Mouse (Mus musculus): Measurements from ENCODE around the gene Sin3b. TPM values are rescaled to one million over a fixed set of nuclear protein-coding genes. Genes with fewer than 3 reads are reported as not detected.

Sin3b gene
- polyA plus RNA-seq, 1 experiment from 2014 or later, result 191 TPM

DNA sequence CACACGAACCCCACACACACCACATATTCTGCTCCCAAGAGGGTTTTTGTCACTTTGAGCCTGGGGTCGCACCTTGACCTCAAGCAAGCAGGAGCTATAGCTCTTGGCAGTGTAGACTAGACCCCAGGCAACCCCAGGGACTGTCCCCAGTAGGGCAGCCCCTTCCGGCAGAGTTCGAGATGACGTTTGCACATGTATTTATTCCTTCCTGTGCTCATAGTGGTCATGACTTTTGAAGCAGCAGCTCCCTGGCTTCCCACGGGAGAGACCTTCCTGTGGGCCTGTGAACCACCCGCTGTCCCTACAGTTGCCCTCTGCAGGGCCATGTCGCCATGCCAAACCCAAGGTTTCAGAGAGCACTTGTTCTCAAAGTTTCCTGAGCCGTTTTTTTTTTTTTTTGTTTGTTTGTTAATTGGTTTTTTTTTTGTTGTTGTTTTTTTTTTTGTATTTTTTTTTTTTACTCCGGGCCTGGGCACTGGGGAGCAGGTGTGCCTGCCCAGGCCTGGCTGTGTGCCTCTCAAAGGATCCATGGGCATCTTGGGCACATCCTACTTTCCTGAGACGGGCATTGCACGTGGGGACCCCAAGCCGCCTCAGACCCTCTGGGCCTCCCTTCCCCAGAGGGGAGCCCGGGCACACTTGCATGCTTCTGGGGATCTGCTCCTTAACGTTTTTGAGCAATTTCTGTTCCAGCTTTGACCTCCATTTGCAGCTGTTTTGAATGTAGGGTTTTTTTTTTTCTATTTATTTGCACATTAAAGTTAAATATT lies 34.5 kb downstream of the Sin3b start:
- Histone ChIP-seq H3K9ac (ENCODE audit: low read length) (no peak overlapping the region), H3K27me3 (replicated peaks; ENCODE audit: control insufficient read depth, insufficient read depth, low read length) (no peaks in the 10 kb centered on the region), H3K4me1 (replicated peaks; ENCODE audit: control insufficient read depth, insufficient read depth, low read length) (no peaks in the 10 kb centered on the region), H3K36me3 (ENCODE audit: control insufficient read depth, insufficient read depth, low read length) (peaks cover 60% of the 10 kb centered on the region), H3K27ac (ENCODE audit: low read depth) (no peak overlapping the region), H3K4me2 (ENCODE audit: low read length) (no peak overlapping the region), H3K4me3 (ENCODE audit: low read depth, low read length) (no peak overlapping the region), H3K9me3 (ENCODE audit: control insufficient read depth, low read length) (no peaks in the 10 kb centered on the region)
- ATAC-seq (replicated peaks; ENCODE audit: low FRiP score, low TSS enrichment, low read depth) (no peak), DNase-seq (ENCODE audit: low spot score) (peak; percentile 49)
- WGBS, result 86% methylated on average over 15 of the region's 15 CpGs

DNA sequence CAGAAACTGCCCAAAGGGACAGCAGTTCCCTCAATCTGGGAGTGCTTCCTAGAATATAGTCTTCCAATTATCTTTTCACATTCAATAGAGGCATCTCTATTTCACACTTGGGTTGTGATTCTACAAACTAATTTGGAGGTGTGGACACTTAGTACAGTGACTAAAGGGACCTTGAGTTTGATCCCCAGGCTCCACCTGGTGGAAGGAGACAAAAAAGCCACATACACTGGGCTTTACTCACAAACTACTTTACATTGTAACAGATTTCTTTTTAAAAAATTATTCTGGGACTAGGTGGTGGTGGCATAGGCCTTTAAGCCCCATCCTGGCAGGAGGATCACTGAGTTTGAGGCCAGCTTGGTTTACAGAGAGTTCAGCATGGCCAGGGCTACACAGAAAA lies 35.2 kb downstream of the Sin3b start:
- DNase-seq (ENCODE audit: low spot score) (no peak), ATAC-seq (replicated peaks; ENCODE audit: low FRiP score, low TSS enrichment, low read depth) (no peak)
- H3K4me1 ChIP-seq (replicated peaks; ENCODE audit: control insufficient read depth, insufficient read depth, low read length), result no peaks in the 10 kb centered on the region
- no peak overlapping the region for H3K4me3 ChIP-seq (ENCODE audit: low read depth, low read length)
- no peaks in the 10 kb centered on the region for H3K27me3 ChIP-seq (replicated peaks; ENCODE audit: control insufficient read depth, insufficient read depth, low read length)
- H3K4me2 ChIP-seq (ENCODE audit: low read length), result no peak overlapping the region
- no peak overlapping the region for H3K27ac ChIP-seq (ENCODE audit: low read depth)
- no peak overlapping the region for H3K9ac ChIP-seq (ENCODE audit: low read length)
- H3K9me3 ChIP-seq (ENCODE audit: control insufficient read depth, low read length), result no peaks in the 10 kb centered on the region
- peaks cover 54% of the 10 kb centered on the region for H3K36me3 ChIP-seq (ENCODE audit: control insufficient read depth, insufficient read depth, low read length)

DNA sequence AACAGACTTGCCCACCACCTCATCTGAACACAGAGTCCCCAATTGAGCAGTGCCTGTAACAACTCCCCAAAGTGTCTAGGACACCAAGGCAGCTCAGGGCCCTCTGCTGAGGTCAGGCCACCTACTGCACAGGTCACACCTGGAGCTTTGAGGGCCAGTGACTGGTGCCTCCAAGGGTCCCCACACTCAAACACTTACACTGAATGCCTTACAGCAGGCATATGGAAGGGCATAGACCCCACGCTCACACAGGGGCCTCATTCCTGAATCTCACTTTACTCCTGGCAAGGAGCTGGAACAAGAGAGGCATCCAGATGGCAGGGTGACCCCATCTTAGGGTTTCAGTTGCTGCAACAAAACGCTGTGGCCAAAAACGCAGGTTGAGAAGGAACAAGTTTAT lies 37.1 kb downstream of the Sin3b start:
- Histone ChIP-seq H3K27me3 (replicated peaks; ENCODE audit: control insufficient read depth, insufficient read depth, low read length) (no peaks in the 10 kb centered on the region), H3K4me3 (ENCODE audit: low read depth, low read length) (no peak overlapping the region), H3K9ac (ENCODE audit: low read length) (no peak overlapping the region), H3K4me2 (ENCODE audit: low read length) (no peak overlapping the region), H3K4me1 (replicated peaks; ENCODE audit: control insufficient read depth, insufficient read depth, low read length) (no peaks in the 10 kb centered on the region), H3K27ac (ENCODE audit: low read depth) (no peak overlapping the region), H3K36me3 (ENCODE audit: control insufficient read depth, insufficient read depth, low read length) (peaks cover 38% of the 10 kb centered on the region), H3K9me3 (ENCODE audit: control insufficient read depth, low read length) (no peaks in the 10 kb centered on the region)
- 87% methylated on average over 3 of the region's 3 CpGs for WGBS
- DNase-seq (ENCODE audit: low spot score) (peak; percentile 43), ATAC-seq (replicated peaks; ENCODE audit: low FRiP score, low TSS enrichment, low read depth) (no peak)

DNA sequence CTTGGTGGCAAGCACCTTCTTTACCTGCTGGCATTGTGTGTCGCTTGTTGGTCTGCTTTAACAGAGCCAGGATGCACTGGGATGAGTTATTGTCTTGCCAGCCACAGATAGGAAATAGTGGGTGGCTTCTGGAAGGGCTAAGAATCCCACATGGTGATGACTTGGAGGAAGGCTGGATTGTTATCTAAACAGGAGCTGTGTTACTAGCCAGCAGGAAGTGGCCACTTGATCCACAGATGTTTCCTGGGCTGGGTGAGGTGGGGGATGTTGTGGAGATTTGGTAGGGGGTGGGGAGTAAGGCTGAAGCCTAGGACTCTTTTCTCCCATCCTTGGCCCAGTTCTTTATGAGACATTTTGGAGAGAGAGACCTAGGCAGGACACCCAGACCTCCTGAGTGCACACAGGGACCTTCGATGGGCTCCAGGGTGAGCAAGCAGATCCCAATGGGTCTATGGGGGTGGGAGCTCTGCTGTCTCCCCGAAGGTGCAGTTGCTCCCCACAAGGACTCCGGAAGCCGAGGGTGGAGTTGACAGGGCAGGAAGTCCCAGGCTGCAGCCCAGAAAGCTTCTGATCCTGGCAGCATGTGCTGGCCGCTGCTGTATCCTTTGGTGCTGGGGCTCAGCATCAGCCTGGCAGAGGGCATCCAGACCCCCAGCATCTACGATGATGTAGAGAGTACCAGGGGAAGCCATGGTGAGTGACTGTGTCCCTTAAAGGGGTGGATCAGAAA lies 38.4 kb downstream of the Sin3b start, which contains the start of gene F2rl3:
Gene F2rl3 (plus strand): TSS at position 559 of the 730 bp plus-strand sequence.
- no peak within 1 kb of the TSS for H3K9ac ChIP-seq (ENCODE audit: low read length)
- no peaks in the 10 kb centered on the region for H3K4me1 ChIP-seq (replicated peaks; ENCODE audit: control insufficient read depth, insufficient read depth, low read length)
- peak within 1 kb of the TSS; percentile 0 for H3K4me2 ChIP-seq (ENCODE audit: low read length)
- ATAC-seq (replicated peaks; ENCODE audit: low FRiP score, low TSS enrichment, low read depth) (no peak), DNase-seq (ENCODE audit: low spot score) (no peak)
- no peaks in the 10 kb centered on the region for H3K9me3 ChIP-seq (ENCODE audit: control insufficient read depth, low read length)
- no peaks in the 10 kb centered on the region for H3K27me3 ChIP-seq (replicated peaks; ENCODE audit: control insufficient read depth, insufficient read depth, low read length)
- 57% methylated on average over 7 of the region's 7 CpGs for WGBS
- H3K4me3 ChIP-seq (ENCODE audit: low read depth, low read length), result no peak within 1 kb of the TSS
- H3K36me3 ChIP-seq (ENCODE audit: control insufficient read depth, insufficient read depth, low read length), result peaks cover 26% of the 10 kb centered on the region
- peak within 1 kb of the TSS; percentile 68; the same call in 1 of the 2 replicates for H3K27ac ChIP-seq (ENCODE audit: low read depth)

- Histone ChIP-seq H3K4me1 (replicated peaks; ENCODE audit: control insufficient read depth, insufficient read depth, low read length) (0 out of 2 replicates have a peak, but pooled peaks cover 4% of the 10 kb centered on the region), H3K27me3 (replicated peaks; ENCODE audit: control insufficient read depth, insufficient read depth, low read length) (no peaks in the 10 kb centered on the region), H3K27ac (ENCODE audit: low read depth) (peak overlapping the region; percentile 68; the same call in 1 of the 2 replicates), H3K4me3 (ENCODE audit: low read depth, low read length) (no peak overlapping the region), H3K4me2 (ENCODE audit: low read length) (peak overlapping the region; percentile 0), H3K9ac (ENCODE audit: low read length) (no peak overlapping the region), H3K36me3 (ENCODE audit: control insufficient read depth, insufficient read depth, low read length) (peaks cover 18% of the 10 kb centered on the region), H3K9me3 (ENCODE audit: control insufficient read depth, low read length) (no peaks in the 10 kb centered on the region)
- DNase-seq (ENCODE audit: low spot score), result no peak
- no peak for ATAC-seq (replicated peaks; ENCODE audit: low FRiP score, low TSS enrichment, low read depth)
- WGBS, result 93% methylated on average over 12 of the region's 12 CpGs
These were observed 39.2 kb downstream of the Sin3b start for GRCm38 (mm10) chr8:72762306-72762705.

DNA sequence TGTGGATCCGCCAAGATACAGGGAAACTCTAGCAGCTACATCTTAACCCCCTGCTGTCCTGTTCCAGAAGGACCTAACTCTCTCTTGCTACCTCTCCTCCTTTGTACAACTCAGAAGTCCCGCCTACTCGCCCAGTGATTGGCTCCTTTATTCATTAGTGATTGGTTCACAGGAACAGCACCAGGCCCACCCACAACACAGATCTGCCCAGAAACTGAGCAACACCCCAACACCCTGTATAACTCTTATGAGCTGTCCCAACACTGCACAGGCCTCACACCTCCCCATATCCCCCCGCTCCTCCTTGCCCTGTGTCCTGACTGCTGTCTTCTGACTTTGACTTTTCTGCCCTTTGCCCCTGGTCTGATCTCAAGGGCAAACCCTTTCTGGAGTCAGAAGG lies 42.6 kb downstream of the Sin3b start:
- no peaks in the 10 kb centered on the region for H3K27me3 ChIP-seq (replicated peaks; ENCODE audit: control insufficient read depth, insufficient read depth, low read length)
- 0 out of 2 replicates have a peak, but pooled peaks cover 5% of the 10 kb centered on the region for H3K4me1 ChIP-seq (replicated peaks; ENCODE audit: control insufficient read depth, insufficient read depth, low read length)
- H3K4me2 ChIP-seq (ENCODE audit: low read length), result no peak overlapping the region
- H3K9me3 ChIP-seq (ENCODE audit: control insufficient read depth, low read length), result no peaks in the 10 kb centered on the region
- H3K9ac ChIP-seq (ENCODE audit: low read length), result no peak overlapping the region
- ATAC-seq (replicated peaks; ENCODE audit: low FRiP score, low TSS enrichment, low read depth) (no peak), DNase-seq (ENCODE audit: low spot score) (no peak)
- WGBS, result 74% methylated on average over 4 of the region's 4 CpGs
- no peak overlapping the region for H3K27ac ChIP-seq (ENCODE audit: low read depth)
- no peaks in the 10 kb centered on the region for H3K36me3 ChIP-seq (ENCODE audit: control insufficient read depth, insufficient read depth, low read length)
- no peak overlapping the region for H3K4me3 ChIP-seq (ENCODE audit: low read depth, low read length)

DNA sequence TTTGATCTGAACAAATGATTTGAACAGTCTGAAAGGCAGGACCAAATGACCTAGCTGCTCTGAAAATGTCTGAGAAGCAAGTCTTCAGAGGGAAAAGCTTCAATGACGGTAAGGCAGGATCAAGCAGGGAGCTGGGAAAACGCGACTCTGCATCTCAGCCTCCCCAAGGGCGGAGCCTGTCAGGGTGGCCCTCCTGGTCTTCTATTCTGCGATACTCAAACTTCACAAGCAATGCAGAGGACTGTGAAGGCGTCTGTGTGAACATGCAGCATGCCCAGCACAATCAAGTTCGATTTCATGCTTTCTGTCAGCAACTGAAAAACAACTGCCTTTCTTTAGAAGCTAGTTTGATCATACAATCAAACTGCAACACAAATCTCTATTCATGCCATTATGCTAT lies 43.7 kb downstream of the Sin3b start:
- H3K4me3 ChIP-seq (ENCODE audit: low read depth, low read length), result no peak overlapping the region
- 25% methylated on average over 7 of the region's 7 CpGs for WGBS
- H3K27me3 ChIP-seq (replicated peaks; ENCODE audit: control insufficient read depth, insufficient read depth, low read length), result no peaks in the 10 kb centered on the region
- H3K36me3 ChIP-seq (ENCODE audit: control insufficient read depth, insufficient read depth, low read length), result no peaks in the 10 kb centered on the region
- H3K27ac ChIP-seq (ENCODE audit: low read depth), result no peak overlapping the region
- no peak for DNase-seq (ENCODE audit: low spot score)
- ATAC-seq (replicated peaks; ENCODE audit: low FRiP score, low TSS enrichment, low read depth), result no peak
- no peaks in the 10 kb centered on the region for H3K9me3 ChIP-seq (ENCODE audit: control insufficient read depth, low read length)
- no peak overlapping the region for H3K9ac ChIP-seq (ENCODE audit: low read length)
- H3K4me1 ChIP-seq (replicated peaks; ENCODE audit: control insufficient read depth, insufficient read depth, low read length), result 0 out of 2 replicates have a peak, but pooled peaks cover 5% of the 10 kb centered on the region
- H3K4me2 ChIP-seq (ENCODE audit: low read length), result no peak overlapping the region

- 95% methylated on average over 1 of the region's 1 CpGs for whole genome bisulfite sequencing
- Histone ChIP-seq H3K9me3 (ENCODE audit: control insufficient read depth, low read length) (no peaks in the 10 kb centered on the region), H3K4me1 (replicated peaks; ENCODE audit: control insufficient read depth, insufficient read depth, low read length) (no peaks in the 10 kb centered on the region), H3K4me2 (ENCODE audit: low read length) (no peak overlapping the region), H3K27me3 (replicated peaks; ENCODE audit: control insufficient read depth, insufficient read depth, low read length) (no peaks in the 10 kb centered on the region), H3K9ac (ENCODE audit: low read length) (no peak overlapping the region), H3K4me3 (ENCODE audit: low read depth, low read length) (no peak overlapping the region), H3K36me3 (ENCODE audit: control insufficient read depth, insufficient read depth, low read length) (no peaks in the 10 kb centered on the region), H3K27ac (ENCODE audit: low read depth) (no peak overlapping the region)
- no peak for DNase-seq (ENCODE audit: low spot score)
- ATAC-seq (replicated peaks; ENCODE audit: low FRiP score, low TSS enrichment, low read depth), result no peak
These were observed 54.7 kb downstream of the Sin3b start for GRCm38 (mm10) chr8:72777797-72778196.
